Mouse (Mus musculus): Measurements from ENCODE around the gene Rab43.

Rab43 gene

DNA sequence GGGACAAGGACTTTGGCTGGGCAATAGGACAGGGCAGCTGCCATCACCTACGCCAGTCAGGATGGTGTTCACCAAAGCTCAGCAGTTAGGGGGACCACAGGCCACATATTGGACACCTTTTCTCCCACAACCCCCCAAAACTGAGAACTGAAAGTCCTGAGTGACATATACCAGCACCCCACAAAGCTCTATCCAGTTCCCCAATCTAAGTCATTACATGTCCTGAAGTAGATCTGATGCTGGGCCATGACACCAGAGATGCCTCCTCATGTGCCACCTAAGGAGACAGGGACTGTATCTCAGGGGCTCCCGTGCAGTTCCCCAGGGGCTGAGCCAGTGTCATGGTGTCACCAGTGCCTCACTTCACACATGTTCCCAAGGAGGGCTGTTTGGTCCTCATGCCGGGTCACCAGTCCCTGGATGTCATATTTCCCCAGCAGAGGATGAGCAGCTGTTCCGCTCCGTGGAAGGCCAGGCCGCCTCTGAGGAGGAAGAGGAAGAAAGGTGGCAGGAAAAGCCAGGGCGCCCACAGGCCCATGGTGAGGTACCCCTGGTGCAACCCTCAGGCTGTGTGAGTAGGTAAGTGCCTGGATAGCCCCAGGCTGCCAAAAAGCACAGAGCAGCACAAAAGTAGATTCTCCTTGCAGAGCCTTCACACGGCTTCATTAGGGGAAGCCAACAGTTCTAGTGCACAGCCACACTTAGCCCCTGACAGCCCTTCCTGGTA, 61.6 kb downstream of the Rab43 start:
- DNase-seq (ENCODE audit: low read depth, low spot score): no peak

DNA sequence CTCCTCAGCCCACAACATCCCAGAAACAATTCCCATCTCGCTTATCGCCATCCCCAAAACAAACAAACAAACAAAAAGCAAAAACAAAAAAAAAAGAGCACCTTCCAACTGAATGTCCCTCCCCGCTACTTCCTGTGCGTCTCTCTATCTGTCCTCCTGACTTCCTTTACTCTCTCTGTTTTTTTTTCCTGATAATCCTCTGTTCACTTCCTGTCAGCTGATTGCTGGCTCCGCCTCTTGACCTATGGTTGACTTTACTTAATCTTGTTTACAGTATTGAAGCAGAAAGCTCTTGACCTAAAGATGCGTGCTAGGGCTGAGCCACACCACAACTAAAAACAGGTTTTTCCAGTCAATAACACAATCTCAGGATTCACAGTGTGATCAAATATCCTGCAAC, 63.4 kb downstream of the Rab43 start:
- no peak for DNase-seq (ENCODE audit: low read depth, low spot score)

DNA sequence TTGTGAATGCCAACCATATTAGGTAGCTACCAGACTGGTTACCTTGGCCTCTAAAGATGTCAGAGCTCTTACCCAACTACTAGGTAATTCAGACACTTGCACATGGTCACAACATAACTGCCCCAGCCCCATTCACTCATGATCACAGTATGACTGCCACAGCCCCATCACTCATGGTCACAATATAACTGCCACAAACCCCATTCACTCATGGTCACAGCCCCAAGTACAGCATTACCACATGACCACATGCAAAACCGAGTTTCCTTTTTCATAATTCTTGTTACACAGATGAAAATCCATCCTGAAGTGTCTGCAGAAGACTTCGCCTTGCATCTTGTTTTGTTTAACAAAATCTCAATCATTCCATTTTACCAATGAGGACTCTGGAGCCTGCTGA, 63.9 kb downstream of the Rab43 start:
- DNase-seq (ENCODE audit: low read depth, low spot score): no peak

DNA sequence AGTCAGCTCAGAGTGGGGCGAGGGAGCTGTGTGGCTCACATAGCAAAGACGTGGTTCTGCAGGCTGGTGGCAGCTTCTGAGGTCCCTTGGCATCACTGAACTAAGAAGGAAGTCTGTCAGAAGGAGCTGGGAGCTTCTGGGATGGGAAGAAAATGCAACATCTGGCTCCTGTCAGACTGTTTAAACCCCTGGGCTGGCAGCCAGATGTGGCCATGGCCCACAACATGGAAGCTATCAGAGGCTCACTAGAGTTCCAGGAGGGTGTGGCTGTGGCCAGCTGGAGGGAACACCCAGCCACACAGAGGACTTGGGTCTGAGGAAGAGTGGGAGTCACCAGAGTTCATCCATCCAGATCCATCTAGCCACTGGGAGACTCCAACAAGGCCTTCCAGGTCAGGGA, 65.1 kb downstream of the Rab43 start:
- DNase-seq (ENCODE audit: low read depth, low spot score): peak; percentile 78

DNA sequence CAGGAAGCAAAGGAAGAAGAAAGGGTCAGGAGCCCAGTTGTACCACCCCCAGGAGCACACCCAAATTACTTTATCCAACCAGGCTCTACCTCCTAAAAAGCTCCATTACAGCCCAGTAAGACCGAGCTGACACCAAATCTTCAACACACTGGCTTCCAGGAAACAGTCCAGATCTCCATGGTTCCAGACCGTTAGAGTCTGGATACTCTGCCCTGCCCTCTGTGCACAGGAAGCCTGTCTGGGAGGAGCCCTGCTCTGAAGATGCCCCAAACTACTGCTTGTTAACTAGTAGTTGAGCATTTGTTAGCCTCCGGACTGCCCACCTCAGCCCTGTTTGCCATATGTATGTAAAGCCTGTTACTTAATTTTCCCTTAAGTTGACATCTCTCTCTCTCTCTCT, 65.9 kb downstream of the Rab43 start:
- peak; percentile 46 for DNase-seq (ENCODE audit: low read depth, low spot score)

DNA sequence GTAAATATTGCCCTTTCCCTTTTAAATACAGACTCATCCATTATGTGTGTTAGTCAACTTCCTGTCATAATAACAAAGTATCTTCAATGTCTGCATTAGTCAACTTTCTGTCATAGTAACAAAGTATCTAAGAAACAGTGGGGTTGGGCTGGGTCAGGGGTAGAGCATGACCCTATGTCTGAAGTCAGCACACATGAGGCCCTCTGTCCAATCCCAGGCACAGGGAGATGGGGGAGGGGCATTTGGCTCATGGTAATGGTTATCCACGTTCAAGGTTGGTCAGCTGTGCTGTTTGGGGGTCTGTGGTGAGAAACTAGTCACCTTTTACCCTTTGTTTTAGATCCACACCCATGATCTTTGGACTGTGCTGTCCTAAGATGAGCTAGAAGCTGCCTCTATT, 66.7 kb downstream of the Rab43 start:
- no peak for DNase-seq (ENCODE audit: low read depth, low spot score)

DNA sequence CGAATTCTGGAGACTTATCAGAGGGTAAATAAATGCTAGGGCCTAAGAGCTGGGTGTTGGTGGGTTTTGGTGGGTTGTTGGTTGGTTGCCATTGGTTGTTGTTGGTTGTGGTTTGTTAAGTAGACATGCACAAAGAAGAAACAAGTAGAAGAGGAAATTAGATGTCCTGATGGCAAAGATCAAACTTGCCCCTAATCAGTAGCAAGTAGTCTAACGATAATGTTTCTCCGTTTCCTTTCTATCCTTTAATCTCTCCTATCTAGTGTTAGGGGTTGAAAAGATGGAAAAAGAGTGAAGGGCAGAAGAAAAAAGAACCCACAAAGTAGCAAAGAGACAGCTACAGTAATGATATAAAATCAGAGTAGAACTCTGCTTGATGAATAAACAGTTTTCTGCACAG, 67.3 kb downstream of the Rab43 start:
- no peak for DNase-seq (ENCODE audit: low read depth, low spot score)

DNA sequence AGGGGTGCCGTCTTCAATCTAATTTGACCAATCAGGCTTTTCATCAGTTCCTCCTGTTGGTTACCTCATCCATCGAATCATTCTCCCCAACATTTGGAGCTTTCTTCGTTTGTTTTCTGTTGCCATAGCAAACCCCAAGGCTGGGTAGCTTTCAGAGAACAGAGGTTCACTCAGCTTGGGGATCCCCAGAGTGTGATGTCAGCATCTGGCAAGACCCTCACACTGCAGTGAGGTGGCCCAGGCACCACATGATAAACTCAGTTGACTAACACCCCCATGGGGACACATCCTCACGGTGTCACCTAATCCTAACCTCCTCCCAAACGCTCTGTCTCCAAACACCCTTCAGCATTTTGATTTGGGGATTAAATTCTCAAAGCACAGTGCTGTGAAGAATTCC, 68.7 kb downstream of the Rab43 start:
- peak; percentile 75 for DNase-seq (ENCODE audit: low read depth, low spot score)

DNA sequence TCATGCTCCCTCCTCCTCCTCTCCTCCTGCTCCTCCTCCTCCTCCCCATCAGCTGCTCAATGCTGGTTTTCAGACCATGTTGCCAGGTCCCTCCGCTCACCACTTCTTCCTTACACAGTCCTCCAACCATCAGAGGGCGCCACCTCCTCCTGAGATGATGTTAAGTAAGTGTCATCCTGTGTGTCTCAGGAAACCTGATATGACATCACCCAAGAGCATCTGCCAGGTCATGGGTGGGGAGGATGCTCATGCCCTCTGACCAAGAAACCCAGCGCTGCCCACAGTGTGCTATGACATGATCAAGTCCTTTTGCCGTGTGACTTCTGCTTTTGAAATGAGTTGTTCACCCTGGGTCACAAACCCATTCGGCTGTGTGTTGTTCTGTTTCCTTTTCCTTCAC, 69.2 kb downstream of the Rab43 start:
- peak; percentile 38 for DNase-seq (ENCODE audit: low read depth, low spot score)

DNA sequence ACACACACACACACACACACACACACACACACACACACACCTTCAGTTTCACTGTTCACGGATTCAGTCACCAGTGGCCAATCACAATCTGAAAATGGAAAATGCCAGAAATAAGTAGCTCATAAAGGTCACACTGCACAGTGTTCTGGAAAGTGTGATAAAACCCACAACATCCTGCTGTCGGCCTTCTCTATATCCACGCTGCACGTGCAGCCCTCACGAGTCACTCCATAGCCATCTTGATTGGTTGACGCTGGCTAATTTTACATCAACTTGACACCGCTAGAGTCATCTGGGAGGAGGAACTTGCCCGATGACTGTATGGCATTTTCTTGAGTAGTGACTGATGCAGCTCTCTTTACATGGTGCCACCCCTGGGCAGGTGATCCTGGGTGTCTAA, 70.0 kb downstream of the Rab43 start:
- no peak for DNase-seq (ENCODE audit: low read depth, low spot score)

DNA sequence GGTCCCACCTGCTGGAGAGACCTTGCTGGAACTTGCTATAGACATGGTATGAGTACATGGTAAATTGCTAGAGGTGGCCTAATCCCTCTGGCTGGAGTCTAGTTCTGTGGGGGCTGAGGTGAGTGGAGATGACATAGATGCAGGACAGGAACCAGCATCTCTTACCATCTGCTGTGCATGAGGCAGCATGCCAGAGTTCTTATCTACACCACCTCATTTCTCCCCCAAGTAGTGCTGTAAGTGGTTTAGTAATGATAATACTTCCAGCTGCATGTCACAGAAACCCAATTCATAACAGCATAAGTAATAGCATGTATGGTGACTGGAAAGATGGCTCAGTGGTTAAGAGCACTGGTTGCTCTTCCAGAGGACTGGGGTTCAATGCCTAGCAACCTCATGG, 71.5 kb downstream of the Rab43 start:
- no peak for DNase-seq (ENCODE audit: low read depth, low spot score)

DNA sequence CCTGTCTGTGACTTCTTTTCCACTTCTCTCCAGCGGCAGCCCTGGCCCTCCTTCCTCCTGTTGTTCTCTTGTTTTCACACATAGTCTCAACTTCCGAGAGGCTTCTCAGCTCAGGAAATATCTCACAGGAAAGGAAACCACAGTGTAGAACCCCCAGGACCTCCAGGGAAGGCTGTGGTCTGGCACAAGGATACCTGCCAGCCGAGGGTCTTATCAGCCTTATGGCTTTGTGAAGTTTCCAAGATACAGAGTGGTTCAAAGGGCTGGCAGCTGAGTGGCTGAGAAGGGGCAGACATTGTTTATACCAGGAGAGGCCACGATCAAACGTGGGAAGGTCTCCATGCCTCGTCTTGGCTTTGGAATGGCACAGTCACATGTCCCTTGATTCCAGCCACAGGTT, 72.1 kb downstream of the Rab43 start:
- no peak for DNase-seq (ENCODE audit: low read depth, low spot score)
